Mouse (Mus musculus) megakaryocyte-erythroid progenitor cell, adult 5-6 weeks (primary cell): Measurements from ENCODE around the gene Ppp3ca. TPM values are rescaled to one million over a fixed set of nuclear protein-coding genes. Genes with fewer than 3 reads are reported as not detected.

ENCODE experiments used
- ATAC-seq: replicated peaks from 2 replicates; pipeline ENCODE4 v1.8.0; 2016; ENCODE audit warnings: mild to moderate bottlenecking, inconsistent platforms; ENCODE audit not compliant: severe bottlenecking, poor library complexity, low FRiP score, low TSS enrichment
- total RNA-seq, 2 experiments: library from RNA; stranded (forward) in 1 of 2; stranded (reverse) in 1 of 2; fragments of 200-1000, 215-1000 nt in 1 of 2; fragments of >200 nt in 1 of 2; fragmentation: Nextera tagmentation in 1 of 2; gene quantifications; 2 replicates each; pipeline ENCODE4 v1.2.3; 2014 to 2017

The Ppp3ca gene
- total RNA-seq, 2 experiments from 2014 or later = 19.6 to 20.2 TPM

- no peak for ATAC-seq
Measured at GRCm38 (mm10) chr3:136718412-136718811, 48.5 kb downstream of the Ppp3ca start.

DNA sequence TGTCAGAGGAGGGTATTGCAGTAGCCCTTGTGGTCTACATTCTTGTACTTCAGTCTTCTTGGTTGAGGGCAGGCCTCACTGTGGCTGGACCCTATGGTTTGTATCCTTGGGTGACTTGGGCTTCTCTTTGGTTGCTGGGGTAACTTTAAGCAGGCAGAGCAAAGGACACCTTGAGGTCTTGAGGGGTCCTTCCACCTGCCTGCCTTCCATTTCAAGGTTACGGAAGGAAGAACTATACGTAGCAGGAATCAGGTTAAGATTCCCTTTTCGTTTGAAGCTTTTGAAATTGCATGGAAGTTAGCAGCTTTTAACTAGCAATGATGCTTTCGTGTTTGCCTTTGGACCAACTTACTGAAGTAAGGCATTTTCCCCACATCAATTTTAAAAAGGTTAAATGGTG, 51.3 kb downstream of the Ppp3ca start:
- no peak for ATAC-seq

- ATAC-seq = no peak
Measured at GRCm38 (mm10) chr3:136721804-136722427, 52.0 kb downstream of the Ppp3ca start.

DNA sequence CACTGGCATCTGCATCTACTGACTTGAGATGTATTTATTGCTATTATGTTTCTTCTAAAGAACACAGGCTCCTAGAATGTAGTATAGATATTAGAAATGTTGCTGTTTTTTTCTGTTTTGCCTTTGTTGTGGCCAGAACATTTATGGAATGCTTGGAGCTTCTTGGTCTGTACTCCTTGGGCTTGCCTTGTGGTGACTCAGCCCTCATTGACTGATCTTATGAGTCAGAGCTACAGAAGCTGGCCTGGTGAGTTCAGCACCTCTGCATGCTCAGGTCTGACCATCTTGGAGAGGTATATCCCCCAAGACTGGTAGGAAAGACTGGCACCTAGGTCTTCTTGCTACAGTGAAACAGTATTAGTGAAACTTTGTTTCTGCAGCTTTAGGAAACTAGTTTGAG, 52.6 kb downstream of the Ppp3ca start:
- no peak for ATAC-seq

- ATAC-seq = peak; percentile 62
Measured at GRCm38 (mm10) chr3:136725311-136726156, 55.6 kb downstream of the Ppp3ca start.

GRCm38 (mm10) chr3:136727877-136728276, 58.0 kb downstream of the Ppp3ca start:
- no peak for ATAC-seq

DNA sequence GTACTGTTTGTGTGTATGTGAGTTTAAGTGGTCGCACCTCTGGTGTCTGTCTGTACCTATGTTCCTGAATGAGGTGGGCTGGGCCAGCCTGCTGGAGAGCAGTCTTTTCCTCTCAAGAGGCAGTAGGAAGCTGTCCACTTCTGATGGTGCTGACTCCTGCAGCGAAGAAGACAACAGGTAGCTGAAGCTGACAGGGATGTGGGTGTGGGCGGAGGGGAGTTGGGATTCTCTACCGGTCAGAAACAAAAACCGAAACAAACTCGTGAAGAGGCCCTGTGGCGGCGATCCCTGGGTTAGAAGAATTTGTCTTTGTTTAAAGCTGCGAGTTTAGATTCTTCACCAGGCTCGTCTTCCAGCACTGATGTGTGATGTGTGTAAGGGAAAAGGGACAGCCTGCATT, 60.1 kb downstream of the Ppp3ca start:
- no peak for ATAC-seq

DNA sequence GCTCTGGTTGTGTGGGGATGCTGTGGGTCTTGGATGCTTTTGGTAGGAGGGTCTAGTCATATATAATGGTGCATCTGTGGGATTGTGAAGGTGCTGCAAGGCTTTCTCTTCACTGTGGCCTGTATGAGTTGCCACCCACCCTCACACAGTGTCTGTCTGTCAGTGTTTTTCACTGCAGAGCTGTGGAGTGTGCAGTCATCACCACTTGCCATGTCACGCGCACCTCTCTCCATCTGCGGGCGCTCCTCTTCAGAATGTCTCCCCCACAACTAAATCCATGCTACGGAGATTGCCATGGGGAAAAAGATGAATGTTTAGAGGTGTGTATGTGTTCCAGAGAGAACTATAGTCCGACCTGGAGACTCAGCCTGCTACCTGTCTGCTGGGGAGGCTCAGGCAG, 61.7 kb downstream of the Ppp3ca start:
- no peak for ATAC-seq

DNA sequence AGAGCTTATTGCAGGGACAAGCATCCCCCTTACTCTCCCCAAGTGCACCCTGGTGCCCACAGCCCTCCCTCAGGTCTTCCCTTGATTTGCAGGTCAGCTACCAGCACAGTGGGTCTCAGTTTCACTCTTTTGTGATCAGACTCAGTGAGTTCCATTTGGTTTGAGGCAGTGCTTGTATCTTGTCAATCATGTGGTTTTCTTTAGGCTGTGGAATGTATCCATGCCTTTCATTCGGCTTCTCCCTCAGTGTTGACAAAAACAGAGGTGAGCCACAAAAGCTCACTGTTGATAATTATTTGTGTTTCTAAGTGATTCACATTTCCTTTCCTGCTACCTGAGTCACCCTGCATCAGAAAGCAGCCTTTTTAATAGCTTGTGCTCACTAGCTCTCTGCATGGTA, 66.1 kb downstream of the Ppp3ca start:
- no peak for ATAC-seq

GRCm38 (mm10) chr3:136736773-136737298, 66.9 kb downstream of the Ppp3ca start:
- peak; percentile 79 for ATAC-seq

DNA sequence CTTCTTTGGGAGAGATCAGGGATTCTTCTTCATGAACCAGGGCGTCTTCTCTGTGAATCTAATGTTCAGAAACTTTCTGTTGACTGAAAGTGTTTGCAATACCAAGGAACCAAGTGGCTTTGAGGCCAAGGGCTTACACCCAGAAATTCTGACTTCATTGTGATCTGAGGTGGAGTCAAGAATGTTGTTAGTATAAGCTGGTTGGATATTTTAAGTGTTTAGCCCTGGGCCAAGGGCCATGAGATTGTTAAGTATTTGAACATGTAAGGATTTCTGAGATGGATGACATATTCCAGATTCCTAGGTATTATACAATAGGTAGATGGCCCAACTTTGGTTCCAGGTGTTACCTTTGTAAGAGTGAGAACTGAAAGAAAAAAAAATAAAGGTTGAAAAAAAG, 68.5 kb downstream of the Ppp3ca start:
- no peak for ATAC-seq

- no peak for ATAC-seq
Measured at GRCm38 (mm10) chr3:136738914-136739313, 69.0 kb downstream of the Ppp3ca start.

DNA sequence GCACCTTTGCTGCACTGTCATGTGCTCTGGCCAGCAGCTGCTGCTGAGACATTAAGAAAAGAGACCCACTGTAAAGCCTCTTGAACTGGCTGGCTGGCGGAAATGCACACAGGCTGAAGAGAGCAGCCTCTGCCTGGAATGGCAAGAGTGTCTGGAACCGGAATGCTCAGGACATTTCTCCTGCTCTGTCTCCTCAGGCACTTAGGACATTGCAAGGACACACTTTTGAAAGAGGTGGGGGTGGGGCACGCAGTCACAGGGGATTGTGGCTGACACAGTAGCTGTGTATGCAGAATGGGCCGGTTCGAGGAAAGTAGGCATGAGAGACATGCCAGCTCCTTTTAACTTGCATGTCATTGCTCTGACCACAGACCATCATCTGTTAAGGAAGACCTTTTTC, 71.7 kb downstream of the Ppp3ca start:
- no peak for ATAC-seq

GRCm38 (mm10) chr3:136742258-136743057, 72.5 kb downstream of the Ppp3ca start:
- peak; percentile 80 for ATAC-seq

GRCm38 (mm10) chr3:136744295-136744897, 74.5 kb downstream of the Ppp3ca start:
- no peak for ATAC-seq

DNA sequence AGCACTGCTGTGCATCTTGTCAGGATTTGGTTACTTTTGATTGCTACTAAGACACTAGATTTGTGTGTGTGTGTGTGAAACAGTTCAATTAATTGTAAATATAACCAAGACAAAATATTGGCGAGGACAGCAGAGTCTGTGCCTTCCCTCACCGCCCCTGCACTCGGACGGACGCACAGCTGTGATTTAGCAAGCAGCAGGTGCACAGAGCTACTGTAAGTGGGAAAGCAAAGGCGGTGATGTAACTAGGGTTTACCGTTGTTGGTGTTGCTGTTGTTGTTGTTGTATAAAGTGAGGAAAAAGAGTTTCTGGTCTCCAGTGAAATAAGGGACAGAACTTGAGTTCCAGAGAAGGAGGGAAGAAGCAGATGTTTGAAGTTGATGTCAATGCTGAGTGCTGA, 75.5 kb downstream of the Ppp3ca start:
- no peak for ATAC-seq

- no peak for ATAC-seq
Measured at GRCm38 (mm10) chr3:136748761-136749476, 79.0 kb downstream of the Ppp3ca start.

- ATAC-seq = no peak
Measured at GRCm38 (mm10) chr3:136749477-136749797, 79.5 kb downstream of the Ppp3ca start.

GRCm38 (mm10) chr3:136749951-136750350, 80.0 kb downstream of the Ppp3ca start:
- ATAC-seq = no peak
